Mouse (Mus musculus) layer of hippocampus, adult 9-10 months (tissue): Measurements from ENCODE around the gene 2310030G06Rik.
A peak's percentile ranks its signal among the peaks of the same experiment; 100 is the strongest.

Source experiments
- DNase-seq: peaks from one replicate; pipeline ENCODE4 v3.0.0; 2022; ENCODE audit warnings: low spot score

The 2310030G06Rik gene

GRCm38 (mm10) chr9:50742261-50742660, 4.1 kb downstream of the 2310030G06Rik start:
- DNase-seq, result no peak

- DNase-seq, result no peak
These were observed 5.2 kb downstream of the 2310030G06Rik start for GRCm38 (mm10) chr9:50740867-50741784.

- DNase-seq, result peak; percentile 86
These were observed 7.1 kb downstream of the 2310030G06Rik start, which contains the start of gene Dixdc1 for GRCm38 (mm10) chr9:50738914-50739870. TSS of gene Dixdc1 (minus strand) at chr9:50739517.

- DNase-seq, result peak; percentile 54
These were observed 11.3 kb downstream of the 2310030G06Rik start for GRCm38 (mm10) chr9:50734989-50735388.

GRCm38 (mm10) chr9:50732560-50732959, 13.8 kb downstream of the 2310030G06Rik start:
- DNase-seq, result no peak

- DNase-seq, result no peak
These were observed 16.7 kb downstream of the 2310030G06Rik start for GRCm38 (mm10) chr9:50729600-50729999.

- DNase-seq, result peak; percentile 59
These were observed 18.2 kb downstream of the 2310030G06Rik start for GRCm38 (mm10) chr9:50727925-50728651.

GRCm38 (mm10) chr9:50727171-50727924, 19.0 kb downstream of the 2310030G06Rik start:
- no peak for DNase-seq

- DNase-seq, result no peak
These were observed 20.3 kb downstream of the 2310030G06Rik start for GRCm38 (mm10) chr9:50725921-50726590.

GRCm38 (mm10) chr9:50724661-50725330, 21.5 kb downstream of the 2310030G06Rik start:
- DNase-seq, result no peak

- no peak for DNase-seq
These were observed 22.2 kb downstream of the 2310030G06Rik start for GRCm38 (mm10) chr9:50724147-50724546.

GRCm38 (mm10) chr9:50723406-50723805, 22.9 kb downstream of the 2310030G06Rik start:
- peak; percentile 55 for DNase-seq

GRCm38 (mm10) chr9:50722451-50722911, 23.9 kb downstream of the 2310030G06Rik start:
- DNase-seq, result no peak

GRCm38 (mm10) chr9:50721061-50721460, 25.3 kb downstream of the 2310030G06Rik start:
- DNase-seq, result no peak

- DNase-seq, result no peak
These were observed 27.5 kb downstream of the 2310030G06Rik start for GRCm38 (mm10) chr9:50718878-50719277.

- no peak for DNase-seq
These were observed 32.1 kb downstream of the 2310030G06Rik start for GRCm38 (mm10) chr9:50714188-50714587.

- DNase-seq, result no peak
These were observed 35.0 kb downstream of the 2310030G06Rik start for GRCm38 (mm10) chr9:50711337-50711736.

- no peak for DNase-seq
These were observed 37.2 kb downstream of the 2310030G06Rik start for GRCm38 (mm10) chr9:50709108-50709507.

- DNase-seq, result no peak
These were observed 41.4 kb downstream of the 2310030G06Rik start for GRCm38 (mm10) chr9:50704907-50705306.
